Mouse (Mus musculus) G1E (cell line): ENCODE measurements around the gene Rasd1. TPM values are rescaled to one million over a fixed set of nuclear protein-coding genes. Genes with fewer than 3 reads are reported as not detected.

Source experiments
- ATAC-seq: 2 replicates; pipeline ENCODE4 v1.8.0; 2016; ENCODE audit warnings: mild to moderate bottlenecking; ENCODE audit not compliant: insufficient number of reproducible peaks, poor library complexity, low FRiP score, severe bottlenecking; ENCODE audit errors: extremely low read depth
- DNase-seq: peaks from one replicate; pipeline ENCODE4 v3.0.0; 2012; ENCODE audit warnings: low spot score
- H3K27me3 ChIP-seq: 2 replicates; pipeline ENCODE4 v1.6.1; 2012; ENCODE audit warnings: mild to moderate bottlenecking, low read length, inconsistent platforms; ENCODE audit not compliant: insufficient read depth
- H3K36me3 ChIP-seq: replicated peaks from 2 replicates; pipeline ENCODE3; 2012; ENCODE audit warnings: mild to moderate bottlenecking, inconsistent platforms
- H3K4me1 ChIP-seq: 2 replicates; pipeline ENCODE4 v1.6.1; 2012; ENCODE audit warnings: low read depth, low read length, inconsistent platforms, mixed read lengths; ENCODE audit not compliant: insufficient read depth
- H3K4me3 ChIP-seq: 2 replicates; pipeline ENCODE4 v1.5.1; 2012; ENCODE audit warnings: low read depth, mild to moderate bottlenecking, inconsistent platforms, low read length, moderate library complexity, mixed read lengths
- H3K9me3 ChIP-seq: replicated peaks from 2 replicates; pipeline ENCODE4 v1.6.1; 2012; ENCODE audit warnings: inconsistent platforms
- CTCF ChIP-seq: IDR thresholded peaks from 2 replicates; pipeline ENCODE4 v1.5.1; 2012; ENCODE audit warnings: low read depth, low read length, inconsistent platforms, mixed read lengths
- GATA1 ChIP-seq: IDR thresholded peaks from 2 replicates; pipeline ENCODE4 v1.6.1; 2012; ENCODE audit warnings: borderline replicate concordance, low read length, inconsistent platforms, mixed read lengths
- GATA2 ChIP-seq: IDR thresholded peaks from 2 replicates; pipeline ENCODE4 v1.6.1; 2012; ENCODE audit warnings: low read depth, low read length, inconsistent platforms, borderline replicate concordance
- POLR2AphosphoS5 ChIP-seq: IDR thresholded peaks from 2 replicates; pipeline ENCODE4 v1.6.1; 2012; ENCODE audit warnings: low read depth, low read length, inconsistent platforms; ENCODE audit not compliant: insufficient replicate concordance
- TAL1 ChIP-seq: conservative IDR thresholded peaks from 2 replicates; pipeline ENCODE4 v1.6.1; 2012; ENCODE audit warnings: low read depth, low read length, inconsistent platforms, mixed read lengths
- polyA plus RNA-seq: library from polyadenylated mRNA; stranded (reverse); fragments of >175 nt; gene quantifications from 2 replicates; pipeline ENCODE4 v1.2.3, GENCODE M21; 2012
- total RNA-seq, 2 experiments: library from RNA; stranded (forward) in 1 of 2; stranded (reverse) in 1 of 2; fragments of 200-1000 nt in 1 of 2; fragments of >200 nt in 1 of 2; fragmentation: Nextera tagmentation in 1 of 2; gene quantifications; 2 replicates each; pipeline ENCODE4 v1.2.3; 2014 to 2017

Rasd1 gene
- total and polyA plus RNA-seq, 3 experiments = 0.22 TPM; not detected in 2

DNA sequence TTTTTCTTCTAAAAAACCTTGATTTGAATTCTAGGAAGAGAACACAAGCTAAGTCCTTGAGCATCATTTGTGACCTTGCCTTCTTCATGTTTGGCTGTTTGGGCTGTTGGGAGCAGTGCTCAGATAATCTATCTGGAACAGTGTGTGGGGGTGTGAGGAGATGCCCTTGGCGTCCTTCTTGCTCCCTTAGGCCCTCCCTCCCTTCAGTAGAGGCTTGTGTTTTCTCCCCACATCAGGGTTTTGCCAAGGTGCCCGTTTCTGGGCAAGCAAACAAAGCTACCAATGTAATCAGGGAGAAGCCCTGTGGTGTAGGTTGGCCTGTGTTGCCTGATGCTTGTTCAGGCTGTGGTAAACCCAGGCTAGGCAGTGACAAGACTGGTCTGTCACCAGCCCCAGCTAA, 27.1 kb downstream of the Rasd1 start:
- DNase-seq (no peak), ATAC-seq (no peak)
- Histone ChIP-seq H3K9me3 (no peaks in the 10 kb centered on the region), H3K4me3 (no peak overlapping the region), H3K36me3 (no peaks in the 10 kb centered on the region), H3K4me1 (peaks cover 21% of the 10 kb centered on the region), H3K27me3 (peaks cover 66% of the 10 kb centered on the region)
- TF ChIP-seq GATA1 = no peak
- no peak for TF ChIP-seq POLR2AphosphoS5
- no peak for TF ChIP-seq CTCF
- TF ChIP-seq GATA2 = no peak
- TF ChIP-seq TAL1 = no peak

DNA sequence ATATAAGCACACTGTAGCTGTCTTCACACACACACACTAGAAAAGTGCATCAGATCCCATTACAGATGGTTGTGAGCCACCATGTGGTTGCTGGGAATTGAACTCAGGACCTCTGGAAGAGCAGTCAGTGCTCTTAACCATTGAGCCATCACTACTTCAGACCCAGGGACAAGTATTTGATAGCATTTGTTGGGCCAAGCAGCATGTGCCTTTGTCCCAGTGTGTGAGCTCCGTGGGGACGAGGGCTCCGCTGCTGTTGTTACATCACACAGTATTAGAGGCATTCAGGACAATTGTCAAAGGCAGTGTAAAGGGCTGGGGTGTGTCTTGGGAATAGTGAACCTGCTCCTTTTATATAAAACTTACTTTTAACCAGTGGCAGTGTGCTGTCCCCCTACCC, 27.7 kb downstream of the Rasd1 start:
- ATAC-seq (no peak), DNase-seq (no peak)
- Histone ChIP-seq H3K4me3 (no peak overlapping the region), H3K4me1 (peaks cover 16% of the 10 kb centered on the region), H3K36me3 (no peaks in the 10 kb centered on the region), H3K9me3 (no peaks in the 10 kb centered on the region), H3K27me3 (peaks cover 67% of the 10 kb centered on the region)
- TF ChIP-seq GATA2 (no peak), POLR2AphosphoS5 (no peak), GATA1 (no peak), TAL1 (no peak), CTCF (no peak)

DNA sequence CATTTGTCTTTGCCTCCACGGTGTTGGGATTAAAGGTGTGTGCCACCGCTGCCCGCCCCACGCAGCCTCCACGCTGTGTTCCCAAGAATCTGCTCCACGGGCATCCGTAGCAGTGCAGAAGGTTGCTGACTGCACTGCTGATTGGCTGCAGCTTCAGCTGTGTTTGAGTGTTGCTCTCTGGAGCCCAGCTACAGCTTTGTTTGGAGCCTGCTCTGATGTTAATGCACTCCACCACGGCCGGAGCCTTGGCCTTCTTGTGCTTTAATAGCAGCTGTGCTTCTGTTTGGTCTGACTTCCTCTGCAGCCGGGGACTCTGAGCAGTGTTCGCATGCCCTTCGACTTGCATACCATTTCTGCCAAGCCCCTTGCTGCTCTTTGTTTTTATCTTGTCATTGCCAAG, 30.8 kb downstream of the Rasd1 start:
- no peak for DNase-seq
- no peak for TF ChIP-seq TAL1
- TF ChIP-seq CTCF = no peak
- TF ChIP-seq GATA1 = no peak
- no peak for TF ChIP-seq POLR2AphosphoS5
- TF ChIP-seq GATA2 = no peak
- ATAC-seq = no peak
- Histone ChIP-seq H3K4me3 (no peak overlapping the region), H3K4me1 (no peaks in the 10 kb centered on the region; the same call in 1 of the 2 replicates), H3K9me3 (no peaks in the 10 kb centered on the region), H3K27me3 (peaks cover 75% of the 10 kb centered on the region), H3K36me3 (no peaks in the 10 kb centered on the region)

DNA sequence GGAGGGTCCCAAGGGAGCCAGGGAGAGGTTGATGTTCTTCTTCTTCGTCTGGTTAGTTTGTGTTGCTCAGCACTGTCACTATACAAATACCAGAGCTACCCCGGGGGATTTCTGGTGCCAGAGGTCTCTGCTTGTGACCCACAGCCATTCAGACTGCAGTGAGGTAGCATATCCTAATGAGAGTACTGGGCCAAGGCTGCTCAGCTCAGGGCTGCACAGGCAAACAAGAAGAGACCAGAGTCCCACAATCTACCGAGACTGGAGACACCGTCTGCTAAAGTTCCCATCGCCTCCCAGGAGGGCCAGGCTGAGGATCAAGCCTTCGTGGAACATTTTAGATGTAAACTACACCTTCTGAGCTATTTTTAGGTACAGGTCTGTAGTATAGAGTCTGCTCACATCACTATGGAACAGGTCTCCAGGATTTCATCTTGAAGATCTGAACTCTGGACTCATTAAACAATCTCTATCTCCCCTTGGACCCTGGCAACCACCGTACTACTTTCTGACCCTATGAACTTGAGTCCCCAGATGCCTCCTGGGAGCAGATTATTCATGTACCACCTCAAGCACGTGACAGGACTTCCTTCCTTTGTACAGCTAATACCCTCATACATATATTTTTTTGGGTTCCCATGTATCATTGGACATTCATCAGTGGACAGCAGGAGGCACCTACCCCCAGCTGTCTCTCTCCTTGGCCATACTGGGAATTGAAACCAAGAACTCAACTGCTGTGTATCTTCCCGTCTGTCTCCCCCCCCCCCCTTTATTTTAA, 32.0 kb downstream of the Rasd1 start:
- H3K4me3 ChIP-seq = no peak overlapping the region
- no peaks in the 10 kb centered on the region for H3K36me3 ChIP-seq
- TF ChIP-seq GATA1 = no peak
- TF ChIP-seq CTCF = no peak
- no peak for TF ChIP-seq TAL1
- no peak for TF ChIP-seq GATA2
- no peak for TF ChIP-seq POLR2AphosphoS5
- H3K27me3 ChIP-seq = peaks cover 75% of the 10 kb centered on the region
- H3K9me3 ChIP-seq = no peaks in the 10 kb centered on the region
- H3K4me1 ChIP-seq = no peaks in the 10 kb centered on the region; the same call in 1 of the 2 replicates
- ATAC-seq = no peak
- no peak for DNase-seq

DNA sequence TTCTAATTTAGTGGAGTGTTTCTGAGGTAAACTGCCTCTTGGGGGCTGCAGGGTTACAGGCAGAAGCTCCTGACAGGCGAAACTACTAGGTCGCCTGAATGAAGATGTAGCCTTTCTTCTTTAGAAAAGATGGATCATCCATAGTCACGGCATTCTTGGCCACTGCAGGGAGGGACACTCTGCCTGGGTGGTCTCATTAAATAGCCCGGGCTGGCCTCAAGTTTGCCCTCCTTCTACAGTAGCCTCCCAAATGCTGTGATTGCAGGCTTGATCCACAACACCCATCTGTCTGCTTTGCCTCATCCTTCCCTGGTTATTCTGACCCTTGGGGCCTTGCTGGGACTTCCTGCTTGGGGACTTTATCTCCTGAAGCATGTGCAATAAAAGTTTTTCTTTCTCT, 34.7 kb downstream of the Rasd1 start:
- Histone ChIP-seq H3K36me3 (no peaks in the 10 kb centered on the region), H3K4me1 (peaks cover 10% of the 10 kb centered on the region), H3K4me3 (no peak overlapping the region), H3K9me3 (no peaks in the 10 kb centered on the region), H3K27me3 (peaks cover 67% of the 10 kb centered on the region)
- TF ChIP-seq TAL1 (no peak), CTCF (no peak)
- no peak for DNase-seq
- no peak for ATAC-seq

DNA sequence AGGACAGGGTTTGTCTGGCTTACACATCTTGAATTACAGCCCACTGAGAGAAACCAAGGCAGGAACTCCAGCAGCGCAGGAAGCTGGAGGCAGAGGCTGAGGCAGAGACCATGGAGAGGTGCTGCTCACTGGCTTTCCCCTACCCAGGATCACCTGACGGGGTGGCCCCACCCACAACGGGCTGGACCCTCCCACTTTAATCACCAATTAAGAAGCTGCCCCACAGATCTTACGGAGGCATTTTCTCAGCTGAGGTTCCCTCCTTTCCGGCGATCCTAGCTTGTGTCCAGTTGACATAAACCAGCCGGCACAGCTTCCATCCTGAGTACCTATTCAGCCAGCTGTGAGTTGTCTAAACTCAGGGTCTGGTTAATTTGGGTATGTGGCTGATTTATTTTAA, 43.5 kb downstream of the Rasd1 start:
- ATAC-seq (no peak), DNase-seq (peak; percentile 57)
- H3K27me3 ChIP-seq = peaks cover 4% of the 10 kb centered on the region; the same call in 1 of the 2 replicates
- no peaks in the 10 kb centered on the region for H3K36me3 ChIP-seq
- H3K4me1 ChIP-seq = peaks cover 67% of the 10 kb centered on the region
- H3K4me3 ChIP-seq = peak overlapping the region; percentile 66
- no peak for TF ChIP-seq TAL1
- TF ChIP-seq GATA2 = no peak
- TF ChIP-seq GATA1 = no peak
- no peak for TF ChIP-seq POLR2AphosphoS5
- no peak for TF ChIP-seq CTCF
- H3K9me3 ChIP-seq = no peaks in the 10 kb centered on the region
